Mouse (Mus musculus) megakaryocyte, embryonic 14.5 days (primary cell): ENCODE data around the gene Bag5.

Experiments
- FLI1 ChIP-seq: IDR thresholded peaks from 2 replicates; pipeline ENCODE4 v1.6.1; 2012; ENCODE audit warnings: low read length, inconsistent platforms, mixed read lengths
- GATA1 ChIP-seq: IDR thresholded peaks from 3 replicates; pipeline ENCODE4 v1.6.1; 2012; ENCODE audit warnings: mixed read lengths, low read length, inconsistent platforms, borderline replicate concordance

DNA sequence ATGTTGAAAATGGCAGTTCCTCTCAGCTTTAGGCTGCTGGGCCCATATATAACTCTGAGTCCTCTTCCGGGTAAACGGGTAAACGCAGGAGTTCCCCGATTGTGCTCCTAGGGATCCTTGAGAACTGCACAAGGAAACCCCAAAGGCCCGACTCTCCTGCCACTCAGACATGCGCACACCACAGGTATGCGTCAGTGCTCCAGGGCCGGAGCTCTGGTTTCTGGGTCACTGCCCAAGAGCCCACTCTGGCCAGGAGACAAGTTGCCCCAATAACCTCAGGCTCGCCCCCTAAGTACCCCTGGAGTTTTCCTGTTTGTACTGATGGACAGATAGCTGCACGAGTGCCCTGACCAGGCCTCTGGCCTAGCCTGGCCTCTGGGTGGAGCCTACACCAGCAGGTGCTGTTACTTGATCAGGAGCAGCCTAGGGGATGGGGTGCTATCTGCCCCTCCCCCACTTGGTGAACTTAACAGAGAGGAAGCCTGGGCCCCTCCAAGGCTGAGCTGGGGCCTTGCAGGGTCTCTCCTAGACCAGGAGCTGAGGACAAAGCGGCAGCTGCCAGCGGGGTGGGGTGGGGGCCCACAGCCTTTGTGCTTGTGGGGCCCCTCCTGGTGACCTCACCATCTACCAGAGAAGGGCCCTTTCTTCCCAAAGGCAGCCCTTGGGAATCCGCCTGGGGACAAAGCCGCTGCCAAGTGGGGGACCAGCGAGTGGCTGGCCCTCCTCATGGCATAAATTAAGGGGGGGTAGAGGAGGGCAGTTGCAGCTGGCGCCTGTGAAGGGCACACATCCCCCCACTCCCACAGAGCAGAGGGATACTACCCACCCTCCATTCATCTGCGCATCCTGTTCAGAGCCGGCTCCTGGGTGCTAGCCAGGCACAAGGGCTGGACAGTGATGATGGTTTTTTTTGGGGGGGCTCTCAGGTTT is 19.5 kb downstream of the Bag5 start:
- no peak for TF ChIP-seq GATA1
- no peak for TF ChIP-seq FLI1
